Mouse (Mus musculus) cerebral cortex, adult 2 months (tissue): Measurements from ENCODE around the gene Borcs7.

Experiments used
- WGBS: fragments of 180-500 bp; shearing (Covaris S2); methylation state at CpG from one replicate; pipeline ENCODE4 v1.1.7; 2018; 5-methylcytosine and 5-hydroxymethylcytosine counted together

Borcs7 gene

DNA sequence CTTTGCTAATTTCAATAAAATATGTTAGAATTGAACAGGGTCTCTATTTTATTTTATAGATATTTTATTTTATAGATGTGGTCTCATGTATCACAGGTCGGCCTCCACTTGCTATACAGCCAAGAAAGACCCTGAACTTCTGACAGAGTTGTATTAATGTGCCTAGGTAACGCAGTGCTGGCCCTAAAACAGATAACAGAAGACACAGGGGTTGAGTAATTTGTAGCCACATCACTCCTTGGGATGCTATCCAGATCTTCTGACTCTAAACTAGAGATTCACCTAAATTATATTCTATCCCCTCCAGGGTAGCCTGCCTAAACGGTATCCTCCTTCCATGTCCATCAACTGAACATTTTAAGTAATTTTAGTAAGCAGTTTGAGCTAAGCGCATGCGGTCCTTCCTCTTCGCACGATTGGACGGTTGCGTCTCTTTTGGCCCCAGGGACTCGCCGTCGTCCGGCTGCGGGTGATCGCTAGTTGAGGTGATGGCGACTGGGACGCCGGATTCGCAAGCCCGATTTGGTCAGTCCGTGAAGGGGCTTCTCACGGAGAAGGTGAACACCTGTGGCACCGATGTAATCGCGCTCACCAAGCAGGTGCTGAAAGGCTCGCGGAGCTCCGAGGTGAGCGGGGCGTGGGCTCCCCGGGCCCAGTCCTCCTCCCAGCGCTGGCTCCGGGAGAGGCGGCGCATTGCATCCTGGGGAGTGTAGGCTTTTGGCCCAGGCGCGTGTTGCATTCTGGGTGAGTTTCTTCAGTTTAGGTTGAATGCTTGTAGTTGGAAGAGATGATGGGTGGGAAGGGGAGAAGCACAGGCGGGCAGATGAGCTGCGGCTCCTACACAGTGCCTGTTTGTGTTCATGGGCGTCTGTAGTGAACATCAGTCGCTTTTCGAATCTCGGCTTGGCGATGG, at the start of gene Borcs7:
Borcs7 (plus strand) TSS at position 447 of the 913 bp plus-strand sequence.
- WGBS: 2% methylated on average over 44 of the region's 44 CpGs

DNA sequence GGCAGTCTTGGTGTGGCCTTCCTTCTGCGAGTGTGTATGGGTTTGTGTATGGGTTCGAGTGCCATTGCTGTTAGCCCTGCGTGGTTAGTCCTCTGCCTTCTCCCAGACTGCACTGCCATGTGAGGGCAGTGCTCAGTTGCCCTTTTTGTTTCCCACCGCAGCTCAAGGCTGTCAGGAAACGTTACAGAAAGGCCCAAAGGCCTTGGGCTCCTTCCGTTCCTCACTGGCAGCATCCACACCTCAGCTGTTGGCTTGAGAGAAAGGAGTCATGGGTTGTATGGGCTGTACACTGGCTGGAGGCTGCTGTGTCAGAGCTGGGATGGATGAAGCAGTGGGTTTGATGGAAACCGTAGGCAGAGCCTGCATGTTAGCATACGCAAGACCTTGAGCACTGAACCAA, 48.9 kb upstream of the Borcs7 start:
- WGBS: 88% methylated on average over 8 of the region's 8 CpGs

GRCm38 (mm10) chr19:46641420-46642085, 48.2 kb upstream of the Borcs7 start:
- WGBS: 46% methylated on average over 19 of the region's 19 CpGs

DNA sequence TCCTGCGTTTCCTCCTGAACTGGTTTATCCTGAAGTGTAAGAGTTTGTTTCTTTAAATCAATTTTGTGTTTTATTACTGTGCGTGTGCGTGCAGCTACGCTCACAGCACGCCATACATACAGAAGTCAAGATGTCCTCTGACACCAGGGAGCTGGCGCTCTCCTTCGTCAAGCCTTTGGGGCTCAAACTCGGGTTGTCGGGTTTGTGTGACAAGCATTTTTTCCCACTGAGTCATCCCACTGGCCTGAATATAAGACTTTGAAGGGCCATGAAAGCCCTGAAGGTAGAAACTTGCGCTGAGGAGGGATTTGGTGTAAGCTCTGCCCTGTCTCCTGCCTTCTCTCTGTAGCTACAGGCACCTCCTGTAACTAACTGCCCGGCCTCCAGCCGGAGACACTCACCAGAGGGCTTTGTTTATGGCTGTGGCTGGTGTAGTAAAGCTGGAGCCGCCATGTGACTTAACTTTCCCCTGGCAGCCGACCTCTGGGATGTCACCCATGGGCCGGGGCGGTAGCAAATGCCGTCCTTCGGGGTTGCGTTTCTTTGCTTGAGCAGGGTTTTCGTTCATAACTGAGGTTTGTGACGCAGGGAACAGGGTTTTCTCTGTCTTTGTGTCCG, 47.5 kb upstream of the Borcs7 start:
- WGBS: 71% methylated on average over 22 of the region's 22 CpGs

GRCm38 (mm10) chr19:46643236-46643635, 46.5 kb upstream of the Borcs7 start:
- WGBS: 41% methylated on average over 5 of the region's 5 CpGs

DNA sequence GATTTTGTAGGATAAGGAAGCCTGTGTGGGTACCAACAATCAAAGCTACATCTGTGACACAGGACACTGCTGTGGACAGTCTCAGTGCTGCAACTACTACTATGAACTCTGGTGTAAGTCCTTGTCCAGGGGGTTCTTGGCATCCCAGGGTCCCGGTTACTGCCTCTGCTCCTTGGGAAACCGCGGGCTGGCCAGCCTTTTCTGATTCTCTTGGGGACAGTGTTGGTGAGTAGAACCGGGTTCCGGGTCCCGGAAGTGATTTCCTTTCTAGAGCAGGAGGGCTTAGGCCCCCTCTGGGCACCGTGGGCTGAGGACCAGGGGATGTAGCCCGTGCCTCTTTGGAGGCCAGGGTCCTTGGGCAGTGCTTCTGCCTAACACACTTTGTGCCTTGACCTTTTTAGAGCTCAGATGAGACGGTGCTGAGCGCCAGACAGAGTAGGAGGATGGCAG, 45.3 kb upstream of the Borcs7 start:
- 64% methylated on average over 10 of the region's 10 CpGs for WGBS

GRCm38 (mm10) chr19:46644793-46645602, 44.7 kb upstream of the Borcs7 start:
- WGBS: 35% methylated on average over 12 of the region's 12 CpGs

- 70% methylated on average over 12 of the region's 12 CpGs for WGBS
Measured at GRCm38 (mm10) chr19:46646041-46646481, 43.6 kb upstream of the Borcs7 start.

- 74% methylated on average over 3 of the region's 3 CpGs for WGBS
Measured at GRCm38 (mm10) chr19:46647254-46647653, 42.5 kb upstream of the Borcs7 start.

DNA sequence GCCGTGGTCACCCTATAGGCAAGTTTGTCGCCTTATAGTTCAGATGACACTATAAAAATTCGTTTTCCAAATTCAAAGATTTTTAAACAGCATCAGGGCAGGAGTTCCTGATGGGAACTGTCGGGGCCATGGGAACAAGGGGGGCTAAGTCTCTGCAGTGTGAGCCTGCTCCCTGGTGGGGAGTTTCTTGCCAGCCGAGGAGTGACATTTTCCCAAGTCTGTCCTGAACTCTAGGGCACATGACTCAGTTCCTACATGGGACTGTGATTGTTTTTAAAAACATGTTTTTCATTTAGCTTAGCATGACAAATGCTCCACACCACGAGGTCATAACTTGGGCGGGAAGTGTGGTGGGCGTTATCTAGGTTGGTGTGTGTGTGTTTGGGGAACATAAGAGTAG, 41.9 kb upstream of the Borcs7 start:
- WGBS: 86% methylated on average over 8 of the region's 8 CpGs

- WGBS: 91% methylated on average over 14 of the region's 14 CpGs
Measured at GRCm38 (mm10) chr19:46648565-46648964, 41.1 kb upstream of the Borcs7 start.

DNA sequence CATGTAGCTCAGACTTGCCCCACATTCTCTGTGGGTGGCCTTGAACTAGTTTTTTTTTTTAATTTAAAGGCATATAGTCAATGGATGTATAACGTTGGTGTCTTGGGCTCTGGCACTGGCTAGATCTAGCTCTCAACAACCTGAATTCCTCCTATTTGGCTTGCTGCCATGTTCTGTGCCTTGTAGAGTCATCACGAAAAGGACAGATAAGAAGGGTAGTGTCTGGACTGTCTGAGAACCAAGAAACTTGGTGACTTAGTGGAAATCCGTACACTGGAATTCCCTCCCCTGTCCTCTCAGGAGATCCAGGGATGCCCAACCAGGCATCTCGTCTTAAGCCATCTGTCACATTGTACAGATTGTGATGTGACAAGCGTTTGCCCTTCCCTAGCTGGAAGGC, 36.5 kb upstream of the Borcs7 start:
- WGBS: 65% methylated on average over 5 of the region's 5 CpGs

DNA sequence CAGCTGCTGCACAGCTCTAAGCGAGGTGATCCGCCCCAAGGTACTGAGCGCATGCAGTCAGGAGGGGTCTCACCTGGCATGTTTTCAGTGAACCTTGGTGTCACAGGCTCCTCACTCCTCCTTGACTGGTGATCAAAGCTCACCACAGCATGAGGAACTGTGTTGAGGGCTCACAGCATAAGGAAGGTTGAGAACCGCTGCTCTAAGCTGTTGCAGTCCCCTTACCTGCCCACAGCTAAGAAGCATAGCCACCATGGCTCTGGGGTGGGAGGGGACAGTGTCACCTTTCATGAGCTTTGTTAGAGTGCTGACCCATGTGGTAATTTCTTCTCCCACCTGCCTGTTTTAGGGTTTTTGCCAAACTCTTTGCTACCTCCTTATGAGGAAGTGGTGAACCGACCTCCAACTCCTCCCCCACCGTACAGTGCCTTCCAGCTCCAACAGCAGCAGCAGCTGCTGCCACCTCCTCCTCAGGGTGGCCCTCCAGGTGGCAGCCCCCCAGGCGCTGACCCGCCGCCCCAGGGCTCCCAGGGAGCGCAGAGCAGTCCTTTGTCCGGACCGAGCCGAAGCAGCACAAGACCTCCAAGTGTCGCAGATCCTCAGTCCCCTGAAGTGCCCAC, 36.0 kb upstream of the Borcs7 start:
- 90% methylated on average over 14 of the region's 14 CpGs for WGBS

DNA sequence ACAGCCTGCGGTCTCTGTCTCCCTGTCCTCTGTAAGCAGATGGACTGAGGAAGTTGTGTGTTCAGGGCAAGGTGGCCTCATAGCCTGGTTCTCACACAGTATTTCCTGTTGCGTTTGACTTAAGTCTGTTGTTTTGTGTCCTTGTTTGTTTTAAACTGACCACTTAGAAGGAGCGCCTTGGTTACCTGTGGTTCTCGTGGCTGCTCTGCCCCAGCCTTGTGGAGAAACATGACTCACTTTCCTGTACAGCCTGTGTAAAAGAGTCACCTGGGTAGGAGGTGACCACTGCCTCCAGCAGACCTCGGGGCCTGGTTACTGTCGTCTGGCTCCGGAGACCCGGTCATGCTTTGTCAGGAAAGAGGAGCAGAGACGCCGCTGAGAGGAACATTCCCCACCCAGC, 34.1 kb upstream of the Borcs7 start:
- 87% methylated on average over 10 of the region's 10 CpGs for WGBS

DNA sequence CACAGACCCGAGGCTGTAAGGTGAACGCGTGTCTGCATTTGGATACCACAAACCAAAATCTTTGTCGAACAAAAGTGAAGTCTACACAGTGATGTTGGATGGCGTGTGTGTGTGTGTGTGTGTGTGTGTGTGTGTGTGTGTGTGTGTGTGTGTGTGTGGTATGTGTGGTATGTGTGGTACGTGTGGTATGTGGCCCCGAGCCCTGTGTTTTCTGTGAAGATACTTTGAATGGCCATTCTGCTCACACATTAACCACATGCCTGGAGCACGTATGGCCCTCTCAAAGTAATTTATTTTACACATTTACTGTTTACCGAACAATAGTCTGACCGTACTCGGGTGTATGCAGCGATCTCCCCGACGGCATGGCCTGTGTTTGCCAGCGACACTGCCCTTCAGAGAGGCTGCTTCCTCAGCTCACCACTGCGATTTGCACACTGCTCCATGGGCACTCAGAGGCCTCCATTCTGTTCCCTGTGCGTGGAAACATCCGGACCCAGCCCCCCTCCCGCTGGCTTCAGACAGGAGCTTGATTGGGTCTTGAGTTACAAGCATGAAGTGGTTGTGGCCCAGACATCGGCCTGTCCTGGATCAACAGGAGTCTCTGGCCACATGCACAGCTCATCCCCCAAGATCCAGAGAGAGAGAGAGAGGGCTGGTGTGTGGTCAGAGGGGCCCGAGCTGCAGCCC, 33.4 kb upstream of the Borcs7 start:
- 93% methylated on average over 21 of the region's 21 CpGs for WGBS

GRCm38 (mm10) chr19:46657339-46658020, 32.2 kb upstream of the Borcs7 start:
- WGBS: 89% methylated on average over 3 of the region's 3 CpGs

DNA sequence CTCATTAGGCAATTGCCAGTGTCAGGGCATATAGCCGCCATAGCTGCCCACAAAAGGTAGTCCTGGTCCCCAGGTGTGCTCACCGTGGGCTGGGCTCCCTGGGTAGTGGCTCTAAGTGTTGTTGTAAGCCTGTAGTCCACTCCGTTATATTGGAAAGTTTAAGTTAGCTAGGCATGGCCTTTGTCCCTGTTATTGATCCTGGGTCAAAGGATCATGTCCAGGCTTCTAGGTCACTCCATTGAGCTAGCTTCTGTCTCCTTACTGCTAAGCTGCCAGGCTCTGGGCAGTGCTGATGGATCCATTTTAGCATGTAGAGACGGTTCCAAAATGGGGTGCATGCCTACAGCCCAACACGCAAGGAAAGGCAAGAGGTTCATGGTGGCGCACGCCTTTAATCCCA, 31.4 kb upstream of the Borcs7 start:
- WGBS: 96% methylated on average over 7 of the region's 7 CpGs

DNA sequence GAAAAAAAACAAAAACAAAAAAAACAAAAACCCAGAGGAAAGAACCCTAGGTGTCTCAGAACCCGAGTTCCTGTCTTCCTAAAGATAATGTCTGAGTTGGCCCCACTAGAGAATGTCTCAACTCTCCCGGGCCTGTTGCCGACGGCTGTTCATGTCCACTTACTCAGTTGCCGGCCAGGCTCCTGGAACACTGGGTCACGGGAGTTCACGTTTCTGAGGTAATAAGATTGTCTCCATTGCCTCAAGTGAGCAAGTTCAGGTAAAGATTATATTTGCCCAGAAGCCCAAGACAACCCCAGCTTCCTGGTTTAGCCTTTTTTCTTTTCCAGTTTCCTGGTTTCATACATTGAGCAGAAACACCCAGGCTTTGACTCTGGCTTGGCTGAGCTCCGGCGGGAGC, 30.9 kb upstream of the Borcs7 start:
- WGBS: 78% methylated on average over 9 of the region's 9 CpGs

DNA sequence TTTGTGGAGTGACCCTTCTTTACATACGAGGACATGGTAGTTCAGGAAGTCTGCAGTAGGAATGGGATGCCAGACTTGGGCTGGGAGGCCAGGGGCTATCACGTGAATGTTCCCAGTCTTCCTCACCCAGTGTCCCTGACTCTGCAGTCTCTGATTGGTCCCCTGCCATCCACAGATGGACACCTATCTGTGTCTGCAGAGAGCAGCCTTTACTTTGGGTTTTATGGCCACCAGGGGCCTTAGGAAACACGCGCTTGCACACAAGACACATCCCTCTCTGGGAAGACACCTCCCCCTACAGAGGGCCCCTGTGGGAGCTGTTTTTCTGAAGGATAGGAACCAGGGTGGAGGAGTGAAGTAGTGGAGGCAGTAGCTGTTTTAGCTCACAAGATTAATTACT, 28.2 kb upstream of the Borcs7 start:
- WGBS: 64% methylated on average over 4 of the region's 4 CpGs

- 85% methylated on average over 8 of the region's 8 CpGs for WGBS
Measured at GRCm38 (mm10) chr19:46662214-46662613, 27.5 kb upstream of the Borcs7 start.
